Comparison of ENCODE assay signal across 22 mouse cellular contexts in genomic region chr9:58871141-58871540, GRCm38 (mm10). TPM values are rescaled to one million over a fixed set of nuclear protein-coding genes. Genes with fewer than 3 reads are reported as not detected.
DNase-seq lines count a peak whose midpoint lies in the region; ATAC-seq and TF ChIP-seq lines count a peak whose summit lies in the region.
"Had no signal": no experiment of that assay in that cellular context is flagged by ENCODE, and none has a peak within 500 bp of the region (broad histone marks: within the 10 kb centered on the region; RNA-seq: fewer than 3 reads in every experiment).

No protein-coding gene starts in this region.

- TF ChIP-seq CTCF in cerebellum, adult 2 months (IDR thresholded peaks at IDR 0.05; ENCODE audit: borderline replicate concordance, insufficient read depth, low read depth, low read length), result no peak

- peak; percentile 48 to 50 for DNase-seq in cerebellum, postnatal 10 days
- no peak for DNase-seq in cerebellum, adult 2 months
- DNase-seq in heart, adult 11 months, result peak; percentile 52
- no peak for DNase-seq in heart, adult 9 months (ENCODE audit: low spot score in 2 of 2)
- peak; percentile 23 for DNase-seq in MN1 (ENCODE audit: low spot score)
- DNase-seq: adrenal gland, adult 2 months; adrenal gland, postnatal 10 days; adrenal gland, postnatal 25 days; B cell, adult 2 months; cerebellum, adult 11 months; cerebellum, adult 18-20 months; cerebellum, adult 9-10 months; forebrain, postnatal 0 days had no signal

- no peaks in the 10 kb centered on the region for H3K9me3 ChIP-seq in heart, embryonic 15.5 days (replicated peaks)
- no peaks in the 10 kb centered on the region for H3K9me3 ChIP-seq in heart, embryonic 11.5 days (replicated peaks; ENCODE audit: control insufficient read depth, low read length)
- H3K9me3 ChIP-seq: embryonic facial prominence, embryonic 10.5 days; embryonic facial prominence, embryonic 12.5 days; forebrain, embryonic 13.5 days; forebrain, embryonic 15.5 days; G1E had no signal

- no peaks in the 10 kb centered on the region for H3K27me3 ChIP-seq in cerebellum, adult 2 months (ENCODE audit: control insufficient read depth, insufficient read depth, low read length)
- no peaks in the 10 kb centered on the region for H3K27me3 ChIP-seq in heart, embryonic 15.5 days
- H3K27me3 ChIP-seq in heart, embryonic 11.5 days (ENCODE audit: control insufficient read depth, insufficient read depth, low read length), result no peaks in the 10 kb centered on the region
- H3K27me3 ChIP-seq: CH12.LX; embryonic facial prominence, embryonic 12.5 days; forebrain, embryonic 13.5 days; forebrain, embryonic 15.5 days had no signal

- no peak overlapping the region for H3K4me3 ChIP-seq in cerebellum, adult 2 months (replicated peaks; ENCODE audit: insufficient read depth, low read depth, low read length)
- no peak overlapping the region for H3K4me3 ChIP-seq in heart, embryonic 15.5 days
- no peak overlapping the region for H3K4me3 ChIP-seq in heart, embryonic 11.5 days (ENCODE audit: low read depth, low read length)
- H3K4me3 ChIP-seq: embryonic facial prominence, embryonic 10.5 days; embryonic facial prominence, embryonic 12.5 days; forebrain, embryonic 13.5 days; forebrain, embryonic 15.5 days had no signal

- WGBS in cerebellum, adult 2 months, result 61% methylated on average over 10 of the region's 10 CpGs
- whole genome bisulfite sequencing in heart, embryonic 15.5 days, result 25% methylated on average over 10 of the region's 10 CpGs
- 21% methylated on average over 10 of the region's 10 CpGs for WGBS in heart, embryonic 11.5 days (ENCODE audit: insufficient replicate concordance)

- H3K9ac ChIP-seq in heart, embryonic 15.5 days, result no peak overlapping the region
- H3K9ac ChIP-seq in heart, embryonic 11.5 days (ENCODE audit: low read depth, low read length), result no peak overlapping the region
- H3K9ac ChIP-seq: embryonic facial prominence, embryonic 12.5 days; forebrain, embryonic 13.5 days; forebrain, embryonic 15.5 days; forebrain, postnatal 0 days had no signal

- H3K27ac ChIP-seq in cerebellum, adult 2 months (ENCODE audit: insufficient read depth, low read length), result no peak overlapping the region
- H3K27ac ChIP-seq in heart, embryonic 15.5 days, result no peak overlapping the region
- H3K27ac ChIP-seq in heart, embryonic 11.5 days (ENCODE audit: low read depth, low read length), result no peak overlapping the region
- H3K27ac ChIP-seq: embryonic facial prominence, embryonic 10.5 days; embryonic facial prominence, embryonic 12.5 days; forebrain, embryonic 13.5 days; forebrain, embryonic 15.5 days had no signal

- H3K4me1 ChIP-seq in cerebellum, adult 2 months (ENCODE audit: control insufficient read depth, insufficient read depth, low read length), result peaks cover 14% of the 10 kb centered on the region
- peaks cover 6% of the 10 kb centered on the region for H3K4me1 ChIP-seq in heart, embryonic 15.5 days (replicated peaks)
- H3K4me1 ChIP-seq in heart, embryonic 11.5 days (ENCODE audit: control insufficient read depth, insufficient read depth, low read length), result peaks cover 7% of the 10 kb centered on the region
- H3K4me1 ChIP-seq: embryonic facial prominence, embryonic 10.5 days; embryonic facial prominence, embryonic 12.5 days; forebrain, embryonic 13.5 days; forebrain, embryonic 15.5 days had no signal

- 0 out of 2 replicates have a peak, but pooled peaks have one; percentile 27 for ATAC-seq in heart, embryonic 15.5 days (replicated peaks; ENCODE audit: insufficient number of reproducible peaks, insufficient read depth, low FRiP score, low read depth)
- no peak for ATAC-seq in heart, embryonic 11.5 days (replicated peaks; ENCODE audit: insufficient number of reproducible peaks, low FRiP score, low TSS enrichment)
- ATAC-seq: CD4-positive, CD25-positive, alpha-beta regulatory T cell, adult 4 months; forebrain, embryonic 13.5 days; forebrain, embryonic 15.5 days; forebrain, postnatal 0 days had no signal

- no peak overlapping the region for H3K4me2 ChIP-seq in heart, embryonic 15.5 days
- no peak overlapping the region for H3K4me2 ChIP-seq in heart, embryonic 11.5 days
- H3K4me2 ChIP-seq: embryonic facial prominence, embryonic 12.5 days; forebrain, embryonic 13.5 days; forebrain, embryonic 15.5 days had no signal

- H3K36me3 ChIP-seq in heart, embryonic 15.5 days, result peaks cover 12% of the 10 kb centered on the region; the same call in 1 of the 2 replicates
- H3K36me3 ChIP-seq in heart, embryonic 11.5 days (ENCODE audit: control insufficient read depth, insufficient read depth, low read length), result no peaks in the 10 kb centered on the region; the same call in 1 of the 2 replicates
- H3K36me3 ChIP-seq: G1E had no signal

- no peak for TF ChIP-seq POLR2A in cerebellum, adult 2 months (IDR thresholded peaks at IDR 0.05; ENCODE audit: borderline replicate concordance, insufficient read depth, low read length)

RNA-seq across cellular contexts. Expression of gene Hcn4, which starts 47.9 kb away (rescaled TPM):
- polyA plus RNA-seq in cerebellum, adult 2 months (2012; rRNA removed), result 4.1 and 4.9 TPM in 2 replicates
- polyA plus RNA-seq in heart, embryonic 15.5 days (2015; fragmentation: Nextera tagmentation; extraction: Ambion mirVana), result 1.4 and 1.6 TPM in 2 replicates
- polyA plus RNA-seq in heart, embryonic 11.5 days (2014; fragmentation: Nextera tagmentation; extraction: Ambion mirVana), result 3.0 and 3.2 TPM in 2 replicates
- polyA plus RNA-seq: CD4-positive, CD25-positive, alpha-beta regulatory T cell, adult 4 months; G1E had no signal

Comparison
In these comparisons a context has a peak if more than half of its experiments do, and no peak if none do; other contexts are left out.
1. DNase-seq: peak in cerebellum, postnatal 10 days (2 of 2), heart, adult 11 months (single experiment) and MN1 (single experiment); none in cerebellum, adult 2 months (0 of 2) and heart, adult 9 months (0 of 2).